Mouse (Mus musculus) liver, embryonic 14.5 days (tissue): ENCODE data around the gene Sh3pxd2b.

Experiments
- CTCF ChIP-seq: IDR thresholded peaks from 2 replicates; pipeline ENCODE4 v1.5.1; 2016; ENCODE audit warnings: antibody characterized with exemption, low read depth, control low read depth
- EP300 ChIP-seq: IDR thresholded peaks from 2 replicates; pipeline ENCODE4 v1.6.1; 2016; ENCODE audit warnings: antibody characterized with exemption, low read depth

DNA sequence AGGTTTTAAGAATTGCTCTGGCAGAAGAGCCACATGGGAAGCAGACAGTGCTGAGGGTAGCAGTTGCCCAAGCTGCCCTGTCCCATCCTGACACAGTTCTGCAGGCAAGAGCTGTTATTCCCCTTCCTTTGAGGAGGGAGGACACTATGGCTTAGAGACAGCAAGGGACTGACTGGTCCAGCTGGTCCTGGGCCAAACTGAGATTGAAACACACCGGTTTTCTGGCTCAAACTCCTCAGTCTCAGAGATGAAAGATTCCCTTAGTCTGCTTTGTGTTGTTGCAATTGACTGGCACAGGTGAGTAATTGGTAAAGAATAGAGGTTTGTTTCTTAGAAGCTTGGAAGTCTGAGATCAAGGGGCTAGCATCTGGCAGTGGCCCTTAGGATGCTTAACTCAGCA lies 23.3 kb downstream of the Sh3pxd2b start:
- TF ChIP-seq CTCF (no peak), EP300 (no peak)
